Mouse (Mus musculus) adipocyte (in vitro differentiated cells): ENCODE results near the gene Spint3.
"Not testable (repeated sequence)": the region's sequence is repeated elsewhere in the genome, so short reads cannot be mapped to it uniquely, and the experiment has no call there.

Experiments used
- DNase-seq: peaks from one replicate; pipeline ENCODE4 v3.0.0-alpha.2; 2016; ENCODE audit warnings: low spot score

The Spint3 gene

GRCm38 (mm10) chr2:164573359-164573758 lies at the start of gene Spint3:
TSS of gene Spint3 (minus strand) at chr2:164573459.
- DNase-seq, result not testable (repeated sequence)

GRCm38 (mm10) chr2:164621775-164622174 lies 48.5 kb upstream of the Spint3 start:
- no peak for DNase-seq

DNA sequence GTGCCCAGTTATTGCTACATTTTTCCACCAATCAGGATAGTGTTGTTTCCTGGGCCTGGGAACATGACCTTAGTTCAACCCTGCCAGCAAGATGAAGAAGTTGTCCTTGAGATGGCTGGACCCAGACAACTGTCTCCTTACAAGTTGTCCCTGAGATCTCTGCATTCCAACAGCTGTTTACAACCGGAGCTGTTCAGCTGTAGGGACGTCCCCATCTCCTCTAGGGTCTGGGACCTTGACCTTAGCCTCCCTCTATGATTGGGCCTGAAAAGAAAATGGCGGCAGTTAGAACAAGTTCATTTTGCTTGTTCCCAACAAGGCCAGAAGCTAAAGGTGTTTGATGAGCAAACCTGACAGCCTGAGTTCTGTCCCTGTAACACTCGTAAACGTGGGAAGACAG lies 45.8 kb upstream of the Spint3 start:
- DNase-seq, result no peak

DNA sequence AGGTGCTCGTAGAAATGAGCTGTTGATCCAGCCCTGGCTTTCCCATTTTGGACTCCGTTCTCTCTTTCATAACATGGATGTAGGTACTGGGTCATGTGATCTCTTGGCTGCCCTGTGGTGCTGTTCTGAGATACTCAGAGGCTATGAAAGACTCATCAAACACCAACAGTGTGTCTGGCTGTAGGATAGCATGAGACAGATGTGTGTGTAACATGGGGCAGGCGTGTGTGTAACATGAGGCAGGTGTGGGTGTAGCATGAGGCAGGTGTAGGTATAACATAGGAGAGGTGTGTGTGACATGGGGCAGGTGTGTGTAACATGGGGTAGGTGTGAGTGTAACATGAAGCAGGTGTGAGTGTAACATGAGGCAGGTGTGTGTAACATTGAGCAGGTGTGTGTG lies 42.1 kb upstream of the Spint3 start:
- DNase-seq, result no peak

DNA sequence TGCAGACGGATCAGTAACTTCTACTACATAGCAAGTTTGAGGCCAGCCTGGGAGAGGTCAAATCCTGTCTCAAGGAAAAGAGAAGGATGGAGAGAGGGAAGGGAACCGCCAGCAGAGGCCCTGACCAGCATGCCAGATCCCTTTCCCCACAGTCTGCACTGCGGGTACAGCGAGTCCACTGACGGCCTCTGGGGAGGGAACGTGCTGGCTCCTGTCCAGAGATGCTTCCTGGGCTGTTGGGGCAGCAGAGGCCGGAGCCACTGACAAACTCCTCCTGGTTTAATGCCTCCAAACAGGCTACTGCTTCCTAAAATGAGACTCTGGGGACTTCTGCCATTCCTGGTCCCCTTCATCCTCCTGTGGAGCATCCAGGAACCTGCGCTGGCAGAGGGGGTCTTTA lies 40.2 kb upstream of the Spint3 start, which contains the start of the genes Wfdc6b and Wfdc8:
Gene Wfdc6b, plus strand, starts transcription at position 52 of the 400 bp plus-strand sequence.
Gene Wfdc8, minus strand, starts transcription at position 156 of the 400 bp plus-strand sequence.
- not testable (repeated sequence) for DNase-seq

GRCm38 (mm10) chr2:164608781-164609180 lies 35.5 kb upstream of the Spint3 start:
- peak; percentile 24 for DNase-seq

GRCm38 (mm10) chr2:164604411-164604810 lies 31.2 kb upstream of the Spint3 start:
- no peak for DNase-seq

DNA sequence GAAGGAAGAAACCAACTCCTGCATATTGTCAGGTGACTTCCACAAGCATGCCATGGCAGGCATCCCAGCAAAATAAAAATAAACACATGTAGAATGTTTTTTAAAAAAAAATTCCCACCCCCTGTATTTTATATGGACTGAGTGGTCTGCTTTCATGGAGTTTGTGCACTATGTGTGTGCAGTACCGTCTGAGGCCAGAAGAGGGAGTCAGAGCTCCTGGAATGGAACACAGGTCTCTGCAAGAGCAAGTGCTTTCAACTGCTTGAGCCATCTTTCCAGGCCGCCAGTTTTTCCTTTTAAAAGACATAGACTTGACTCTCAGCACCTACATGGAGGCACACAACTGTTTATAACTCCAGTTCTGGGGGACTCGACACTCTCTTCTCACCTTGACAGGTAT lies 30.2 kb upstream of the Spint3 start:
- no peak for DNase-seq

DNA sequence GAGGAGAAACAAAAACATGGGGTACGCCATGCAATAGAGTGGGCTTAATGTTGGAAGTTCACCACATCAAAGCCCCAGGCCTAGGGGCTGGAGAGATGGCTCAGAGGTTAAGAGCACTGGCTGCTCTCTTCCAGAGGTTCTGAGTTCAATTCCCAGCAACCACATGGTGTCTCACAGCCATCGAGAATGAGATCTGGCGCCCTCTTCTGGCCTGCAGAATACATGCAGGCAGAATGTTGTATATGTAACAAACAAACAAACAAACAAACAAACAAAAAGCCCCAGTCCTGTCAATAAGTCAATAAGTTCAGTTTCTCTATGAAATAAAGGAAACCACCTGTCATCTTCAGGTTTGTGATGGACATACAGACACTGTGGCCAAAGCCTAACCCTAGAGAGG lies 26.9 kb upstream of the Spint3 start:
- no peak for DNase-seq

GRCm38 (mm10) chr2:164593494-164593893 lies 20.2 kb upstream of the Spint3 start, which contains the start of gene Eppin:
TSS of gene Eppin (minus strand) at chr2:164593594.
- no peak for DNase-seq

- peak; percentile 74 for DNase-seq
Observed at GRCm38 (mm10) chr2:164592014-164592413, 18.8 kb upstream of the Spint3 start.

- DNase-seq, result peak; percentile 38
Observed at GRCm38 (mm10) chr2:164585025-164585725, 11.9 kb upstream of the Spint3 start, which contains the start of gene Wfdc6a. TSS of gene Wfdc6a (minus strand) at chr2:164585447.

- no peak for DNase-seq
Observed at GRCm38 (mm10) chr2:164567460-164567859, 5.8 kb downstream of the Spint3 start.

DNA sequence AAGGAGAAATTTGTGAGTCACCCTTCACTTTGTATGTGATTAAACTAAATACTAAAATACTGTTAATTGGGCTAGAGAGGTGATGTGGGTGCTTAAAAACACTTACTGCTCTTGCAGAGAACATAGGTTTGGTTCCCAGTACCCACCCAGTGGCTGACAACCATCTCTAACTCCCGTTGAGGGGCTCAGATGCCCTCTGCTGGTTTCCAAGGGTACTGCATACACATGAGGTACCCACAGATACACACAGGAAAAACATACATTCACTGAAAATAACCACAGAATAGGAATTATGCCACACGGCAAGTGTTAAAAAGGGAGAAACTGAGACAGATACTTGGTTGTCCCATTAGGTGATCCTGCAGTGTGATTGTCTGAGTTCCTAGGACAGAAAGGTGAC lies 6.3 kb downstream of the Spint3 start:
- DNase-seq, result no peak

DNA sequence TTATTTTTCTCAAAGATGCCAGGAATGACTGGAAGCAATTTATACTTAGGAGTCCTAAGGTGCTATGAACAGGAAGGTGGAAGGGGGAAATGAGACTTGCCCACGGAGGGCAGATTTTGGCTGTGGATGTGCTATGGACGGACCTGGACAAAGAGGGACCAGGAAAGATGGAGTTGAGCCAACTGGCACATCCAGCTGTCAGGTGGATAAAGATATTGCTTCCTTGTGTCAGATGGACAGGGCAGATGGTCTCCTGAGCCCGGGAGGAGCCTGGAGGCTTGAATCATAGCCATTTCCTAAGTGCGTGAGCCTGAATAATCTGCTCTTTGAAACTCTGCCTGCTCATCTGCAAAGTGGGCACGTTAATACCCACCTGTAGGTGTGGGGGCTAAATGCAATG lies 8.9 kb downstream of the Spint3 start:
- DNase-seq, result no peak

DNA sequence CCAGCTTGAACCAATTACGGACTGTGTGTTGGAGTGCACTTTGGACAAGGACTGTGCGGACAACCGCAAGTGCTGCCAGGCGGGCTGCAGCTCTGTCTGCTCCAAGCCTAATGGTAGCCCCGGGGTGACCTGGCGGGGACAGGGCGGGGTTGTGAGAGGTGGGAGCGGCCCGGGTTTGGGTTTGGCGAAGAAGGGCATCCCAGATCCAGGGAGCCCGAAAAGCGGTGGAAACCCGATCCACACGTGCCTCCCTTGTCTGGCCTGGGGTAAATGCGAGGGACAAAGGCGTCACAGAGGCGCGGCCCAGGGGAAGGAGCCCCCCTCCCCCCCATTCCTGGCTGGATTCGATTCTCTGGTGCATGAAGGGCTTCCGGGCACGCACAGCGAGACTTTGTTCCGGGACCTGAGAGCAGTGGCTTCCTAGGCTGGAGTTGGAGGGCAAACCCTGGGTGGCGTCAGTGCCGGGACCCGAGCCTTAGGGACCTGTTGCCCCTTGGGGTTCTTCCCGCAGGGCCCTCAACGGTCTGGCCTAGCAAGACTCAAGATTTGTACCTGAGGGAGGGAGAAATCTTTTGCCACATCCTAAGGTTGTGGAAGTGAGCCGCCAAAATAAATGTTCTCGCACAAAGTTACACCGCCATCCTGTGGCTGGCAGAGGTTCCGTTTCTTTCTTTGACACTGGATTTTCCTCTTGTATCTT lies 9.8 kb downstream of the Spint3 start:
- DNase-seq, result peak; percentile 9

- DNase-seq, result no peak
Observed at GRCm38 (mm10) chr2:164562391-164563188, 10.7 kb downstream of the Spint3 start, which contains the start of gene Wfdc2. TSS of gene Wfdc2 (plus strand) at chr2:164562413.

- DNase-seq, result no peak
Observed at GRCm38 (mm10) chr2:164560106-164560505, 13.2 kb downstream of the Spint3 start.

GRCm38 (mm10) chr2:164558991-164559645 lies 14.1 kb downstream of the Spint3 start:
- DNase-seq, result no peak

- no peak for DNase-seq
Observed at GRCm38 (mm10) chr2:164558426-164558825, 14.8 kb downstream of the Spint3 start.

DNA sequence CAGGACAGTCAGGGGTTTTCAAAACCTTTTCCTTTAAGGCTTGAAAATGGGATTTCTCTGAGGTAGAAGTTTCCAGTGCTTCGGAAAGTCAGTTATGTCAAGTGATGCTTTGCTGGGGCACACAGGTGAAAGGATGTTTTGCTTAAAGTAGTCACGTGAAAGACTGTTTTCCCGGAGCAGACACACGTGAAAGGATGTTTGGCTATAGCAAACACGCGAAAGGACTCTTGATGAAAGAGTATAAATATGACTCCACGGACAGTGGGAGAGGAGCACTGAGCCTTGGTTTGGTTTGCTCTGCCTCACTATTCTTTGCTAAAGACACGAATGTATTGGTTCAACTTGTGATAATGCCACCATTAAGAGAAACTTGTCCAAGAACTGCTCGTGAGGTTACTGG lies 21.8 kb downstream of the Spint3 start:
- DNase-seq, result no peak

- DNase-seq, result no peak
Observed at GRCm38 (mm10) chr2:164550895-164551269, 22.4 kb downstream of the Spint3 start.
